Mouse (Mus musculus): ENCODE data around the gene Mas1. TPM values are rescaled to one million over a fixed set of nuclear protein-coding genes. Genes with fewer than 3 reads are reported as not detected.

The Mas1 gene
- polyA plus RNA-seq (2015; fragmentation: Nextera tagmentation; extraction: Ambion mirVana) = 0.47 and 0.50 TPM in 2 replicates

- no peak for ATAC-seq (replicated peaks; ENCODE audit: extremely low read depth, insufficient read depth, low FRiP score)
- WGBS = 41% methylated on average over 2 of the region's 2 CpGs
- Histone ChIP-seq H3K36me3 (ENCODE audit: control insufficient read depth, insufficient read depth) (no peaks in the 10 kb centered on the region), H3K4me2 (ENCODE audit: low read depth, low read length) (peak within 1 kb of the TSS; percentile 33), H3K9me3 (replicated peaks; ENCODE audit: control insufficient read depth, low read length) (no peaks in the 10 kb centered on the region), H3K9ac (ENCODE audit: low read length) (no peak within 1 kb of the TSS), H3K27ac (ENCODE audit: low read length) (peak within 1 kb of the TSS; percentile 69), H3K4me3 (ENCODE audit: low read length) (no peak within 1 kb of the TSS), H3K27me3 (ENCODE audit: control insufficient read depth, insufficient read depth, low read length) (no peaks in the 10 kb centered on the region), H3K4me1 (ENCODE audit: control insufficient read depth, insufficient read depth, low read length) (peaks cover 20% of the 10 kb centered on the region)
Observed at GRCm38 (mm10) chr17:12868043-12868442, at the start of gene Mas1. Gene Mas1, minus strand, starts transcription at chr17:12868143.

DNA sequence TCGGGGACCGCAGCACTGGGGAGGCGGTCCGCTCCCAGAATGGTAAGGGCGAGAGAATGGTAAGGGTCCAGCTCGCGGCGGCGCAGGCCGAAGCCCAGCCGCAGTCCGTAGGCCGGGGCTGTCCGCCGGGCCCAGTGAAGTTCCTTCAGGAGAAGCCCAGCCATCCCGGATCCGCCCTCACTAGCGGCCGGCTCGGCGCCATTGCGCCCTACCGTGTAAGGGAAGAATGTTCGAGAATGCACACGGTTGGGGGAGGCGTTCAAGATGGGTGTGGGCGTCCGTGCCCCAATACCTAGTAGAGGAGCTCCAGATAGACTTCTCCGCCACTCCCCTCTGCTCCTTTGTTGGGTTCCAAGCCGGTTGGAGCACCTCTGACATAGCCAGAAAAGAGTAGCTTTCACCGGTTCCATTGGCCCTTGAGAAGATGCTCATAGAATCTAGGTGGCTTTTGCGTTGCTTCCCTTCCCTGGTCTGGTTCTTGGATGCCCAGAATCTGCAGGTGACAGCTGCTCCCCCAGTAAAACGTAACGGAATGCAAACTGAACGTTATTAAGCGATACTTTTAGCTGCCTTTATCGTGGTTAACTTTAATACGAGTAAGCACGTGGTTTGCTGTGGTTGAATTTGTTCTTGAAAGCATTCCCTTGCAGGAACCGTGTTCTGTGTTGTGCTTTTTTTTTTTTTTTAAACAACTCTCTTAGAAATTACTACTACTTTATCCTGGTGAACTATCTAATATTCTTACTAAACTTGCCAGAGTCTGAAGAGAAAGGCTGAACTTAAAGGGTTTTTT is 48.8 kb upstream of the Mas1 start:
- WGBS = under 1% methylated on average over 40 of the region's 40 CpGs
- Histone ChIP-seq H3K9ac (ENCODE audit: low read length) (peak overlapping the region; percentile 99), H3K9me3 (replicated peaks; ENCODE audit: control insufficient read depth, low read length) (no peaks in the 10 kb centered on the region), H3K27me3 (ENCODE audit: control insufficient read depth, insufficient read depth, low read length) (no peaks in the 10 kb centered on the region), H3K4me3 (ENCODE audit: low read length) (peak overlapping the region; percentile 95), H3K4me2 (ENCODE audit: low read depth, low read length) (peak overlapping the region; percentile 91), H3K27ac (ENCODE audit: low read length) (peak overlapping the region; percentile 93), H3K36me3 (ENCODE audit: control insufficient read depth, insufficient read depth) (peaks cover 45% of the 10 kb centered on the region), H3K4me1 (ENCODE audit: control insufficient read depth, insufficient read depth, low read length) (peaks cover 13% of the 10 kb centered on the region)
- ATAC-seq (replicated peaks; ENCODE audit: extremely low read depth, insufficient read depth, low FRiP score) = peak; percentile 30

DNA sequence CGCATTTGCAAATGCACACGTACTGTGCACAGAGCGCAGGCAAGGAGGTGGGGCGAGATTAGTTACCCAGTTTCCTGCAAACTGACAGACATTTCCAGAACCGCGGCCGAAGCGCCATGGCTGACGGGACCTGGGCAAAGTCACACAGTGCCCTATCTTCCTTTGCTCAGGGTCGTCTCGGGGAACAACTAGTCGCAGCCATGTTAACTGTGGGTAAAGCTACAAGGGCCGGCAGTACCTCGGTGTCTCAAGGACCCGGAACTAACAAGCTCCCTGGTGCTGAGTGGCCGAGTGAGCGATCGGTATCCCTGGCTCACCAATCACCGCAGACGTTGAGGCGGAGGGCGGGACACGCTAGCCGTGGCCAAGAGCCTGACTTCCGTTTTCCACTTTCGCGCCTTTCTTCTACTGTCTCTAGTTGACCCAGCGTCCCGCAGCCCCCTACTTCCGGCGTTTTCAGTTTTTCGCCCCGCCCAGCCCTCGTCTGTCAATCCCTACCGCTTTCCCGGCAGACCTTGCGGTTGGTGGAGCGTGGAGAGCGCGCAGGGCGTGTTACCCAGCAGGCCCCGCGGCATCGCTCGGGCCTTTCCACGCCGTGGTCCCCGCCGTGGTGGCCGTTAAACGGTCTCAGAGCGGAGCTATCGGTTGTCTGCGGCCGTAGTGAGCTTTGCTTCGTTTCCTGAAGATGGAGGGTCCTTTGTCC is 48.1 kb upstream of the Mas1 start, which contains the start of gene Mrpl18:
Gene Mrpl18 (minus strand): TSS at position 465 of the 703 bp plus-strand sequence.
- peak; percentile 99 for ATAC-seq (replicated peaks; ENCODE audit: extremely low read depth, insufficient read depth, low FRiP score)
- WGBS = under 1% methylated on average over 56 of the region's 56 CpGs
- Histone ChIP-seq H3K9me3 (replicated peaks; ENCODE audit: control insufficient read depth, low read length) (no peaks in the 10 kb centered on the region), H3K4me1 (ENCODE audit: control insufficient read depth, insufficient read depth, low read length) (peaks cover 13% of the 10 kb centered on the region), H3K27me3 (ENCODE audit: control insufficient read depth, insufficient read depth, low read length) (no peaks in the 10 kb centered on the region), H3K27ac (ENCODE audit: low read length) (peak within 1 kb of the TSS; percentile 94), H3K36me3 (ENCODE audit: control insufficient read depth, insufficient read depth) (peaks cover 45% of the 10 kb centered on the region), H3K9ac (ENCODE audit: low read length) (peak within 1 kb of the TSS; percentile 99), H3K4me2 (ENCODE audit: low read depth, low read length) (peak within 1 kb of the TSS; percentile 91), H3K4me3 (ENCODE audit: low read length) (peak within 1 kb of the TSS; percentile 95)

DNA sequence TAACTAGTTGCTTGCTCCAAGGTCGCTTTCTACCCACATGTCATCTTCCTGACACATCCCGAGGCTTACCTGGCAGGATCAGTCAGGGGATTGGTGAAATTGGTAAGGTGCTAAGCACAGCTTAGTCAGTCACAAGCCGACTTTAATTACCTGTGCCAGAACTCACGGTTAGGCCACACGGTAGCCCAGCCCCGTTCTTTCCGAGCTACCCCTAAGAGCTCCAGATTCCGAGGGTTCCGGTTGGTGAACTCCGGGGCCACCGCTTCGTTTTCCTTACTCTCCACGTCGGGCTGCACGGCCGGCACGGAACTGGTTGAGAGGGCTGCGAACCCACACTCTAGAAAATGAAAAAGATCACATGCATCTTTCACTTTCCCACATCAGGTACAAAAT is 47.5 kb upstream of the Mas1 start, which contains the start of gene Tcp1:
Gene Tcp1 (plus strand): TSS at position 214 of the 393 bp plus-strand sequence.
- H3K9me3 ChIP-seq (replicated peaks; ENCODE audit: control insufficient read depth, low read length) = no peaks in the 10 kb centered on the region
- no peaks in the 10 kb centered on the region for H3K27me3 ChIP-seq (ENCODE audit: control insufficient read depth, insufficient read depth, low read length)
- peaks cover 13% of the 10 kb centered on the region for H3K4me1 ChIP-seq (ENCODE audit: control insufficient read depth, insufficient read depth, low read length)
- peak within 1 kb of the TSS; percentile 91 for H3K4me2 ChIP-seq (ENCODE audit: low read depth, low read length)
- H3K27ac ChIP-seq (ENCODE audit: low read length) = peak within 1 kb of the TSS; percentile 94
- under 1% methylated on average over 18 of the region's 18 CpGs for WGBS
- peak within 1 kb of the TSS; percentile 95 for H3K4me3 ChIP-seq (ENCODE audit: low read length)
- no peak for ATAC-seq (replicated peaks; ENCODE audit: extremely low read depth, insufficient read depth, low FRiP score)
- H3K36me3 ChIP-seq (ENCODE audit: control insufficient read depth, insufficient read depth) = peaks cover 45% of the 10 kb centered on the region
- peak within 1 kb of the TSS; percentile 99 for H3K9ac ChIP-seq (ENCODE audit: low read length)

GRCm38 (mm10) chr17:12910391-12910790 is 42.4 kb upstream of the Mas1 start:
- no peak for ATAC-seq (replicated peaks; ENCODE audit: extremely low read depth, insufficient read depth, low FRiP score)
- 86% methylated on average over 8 of the region's 8 CpGs for WGBS

DNA sequence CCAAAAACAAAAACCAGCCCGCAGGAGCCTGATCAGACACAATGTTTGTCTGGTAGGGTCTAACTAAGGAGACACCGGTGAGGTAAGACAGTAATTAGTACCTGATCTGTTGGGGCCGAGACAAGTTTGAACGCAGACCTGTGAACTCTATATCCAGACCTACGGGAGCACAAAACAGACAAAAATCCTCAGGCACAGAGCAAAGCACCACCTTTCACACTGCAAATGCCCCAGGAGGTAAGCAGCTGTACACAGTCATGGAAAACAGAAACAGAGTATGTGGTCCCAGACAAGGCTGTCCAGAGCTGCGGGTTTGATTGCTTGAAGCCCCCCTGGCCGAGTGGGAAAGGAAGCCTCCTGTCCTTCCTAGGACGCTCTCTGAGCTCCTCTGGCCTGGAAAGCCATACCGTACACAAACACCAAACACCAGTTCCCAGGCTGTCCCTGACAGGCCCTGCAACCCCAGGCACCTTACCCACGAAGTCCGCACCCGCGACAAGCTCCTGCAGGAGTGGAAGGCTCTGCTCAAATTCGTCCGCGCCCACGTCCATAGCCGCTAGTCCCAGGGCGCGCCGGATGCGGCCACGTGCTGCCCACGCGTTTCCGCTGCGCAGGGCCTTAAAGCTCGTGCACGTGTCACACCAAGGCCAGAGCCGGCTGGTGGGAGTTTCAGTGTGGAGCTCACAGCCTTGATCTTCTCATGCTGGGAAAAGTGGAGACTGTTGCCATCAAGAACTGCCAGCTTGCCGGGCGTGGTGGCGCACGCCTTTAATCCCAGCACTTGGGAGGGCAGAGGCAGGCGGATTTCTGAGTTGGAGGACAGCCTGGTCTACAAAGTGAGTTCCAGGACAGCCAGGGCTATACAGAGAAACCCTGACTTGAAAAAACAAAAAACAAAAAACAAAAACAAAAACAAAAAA is 41.7 kb upstream of the Mas1 start, which contains the start of gene Pnldc1:
Gene Pnldc1 (minus strand): TSS at position 870 of the 920 bp plus-strand sequence.
- Histone ChIP-seq H3K4me3 (ENCODE audit: low read length) (no peak within 1 kb of the TSS), H3K36me3 (ENCODE audit: control insufficient read depth, insufficient read depth) (peaks cover 32% of the 10 kb centered on the region), H3K27ac (ENCODE audit: low read length) (no peak within 1 kb of the TSS), H3K9ac (ENCODE audit: low read length) (no peak within 1 kb of the TSS), H3K9me3 (replicated peaks; ENCODE audit: control insufficient read depth, low read length) (no peaks in the 10 kb centered on the region), H3K4me2 (ENCODE audit: low read depth, low read length) (no peak within 1 kb of the TSS), H3K4me1 (ENCODE audit: control insufficient read depth, insufficient read depth, low read length) (no peaks in the 10 kb centered on the region), H3K27me3 (ENCODE audit: control insufficient read depth, insufficient read depth, low read length) (no peaks in the 10 kb centered on the region)
- ATAC-seq (replicated peaks; ENCODE audit: extremely low read depth, insufficient read depth, low FRiP score) = no peak
- WGBS = 72% methylated on average over 35 of the region's 35 CpGs

More at GRCm38 (mm10) chr17:12910391-12910790, 42.4 kb upstream of the Mas1 start:
- Histone ChIP-seq H3K4me1 (ENCODE audit: control insufficient read depth, insufficient read depth, low read length) (peaks cover 6% of the 10 kb centered on the region), H3K36me3 (ENCODE audit: control insufficient read depth, insufficient read depth) (peaks cover 29% of the 10 kb centered on the region), H3K4me3 (ENCODE audit: low read length) (no peak overlapping the region), H3K9me3 (replicated peaks; ENCODE audit: control insufficient read depth, low read length) (no peaks in the 10 kb centered on the region), H3K27ac (ENCODE audit: low read length) (no peak overlapping the region), H3K4me2 (ENCODE audit: low read depth, low read length) (no peak overlapping the region), H3K9ac (ENCODE audit: low read length) (no peak overlapping the region), H3K27me3 (ENCODE audit: control insufficient read depth, insufficient read depth, low read length) (no peaks in the 10 kb centered on the region)

DNA sequence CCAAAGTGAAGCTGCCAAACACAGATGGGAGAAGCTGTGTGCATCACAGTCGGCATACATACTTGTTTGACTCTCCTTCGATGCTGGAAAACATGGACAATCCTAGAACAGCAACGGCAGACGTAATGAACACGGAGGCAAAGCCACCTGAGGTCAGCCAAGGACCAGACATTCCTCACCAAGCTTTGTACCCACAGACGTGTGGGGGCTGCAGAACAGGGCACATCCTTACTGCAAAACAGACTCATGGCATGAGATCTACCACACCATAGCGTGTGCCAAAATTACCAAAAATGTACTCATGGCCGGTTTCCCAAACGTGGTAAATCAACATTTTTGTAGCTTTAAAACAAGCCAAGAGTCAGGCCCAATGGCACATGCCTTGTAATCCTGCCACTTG is 38.5 kb upstream of the Mas1 start:
- H3K27ac ChIP-seq (ENCODE audit: low read length) = no peak overlapping the region
- no peak for ATAC-seq (replicated peaks; ENCODE audit: extremely low read depth, insufficient read depth, low FRiP score)
- H3K9ac ChIP-seq (ENCODE audit: low read length) = no peak overlapping the region
- H3K4me1 ChIP-seq (ENCODE audit: control insufficient read depth, insufficient read depth, low read length) = no peaks in the 10 kb centered on the region
- no peaks in the 10 kb centered on the region for H3K9me3 ChIP-seq (replicated peaks; ENCODE audit: control insufficient read depth, low read length)
- WGBS = 85% methylated on average over 9 of the region's 9 CpGs
- peaks cover 21% of the 10 kb centered on the region for H3K36me3 ChIP-seq (ENCODE audit: control insufficient read depth, insufficient read depth)
- no peak overlapping the region for H3K4me2 ChIP-seq (ENCODE audit: low read depth, low read length)
- no peaks in the 10 kb centered on the region for H3K27me3 ChIP-seq (ENCODE audit: control insufficient read depth, insufficient read depth, low read length)
- no peak overlapping the region for H3K4me3 ChIP-seq (ENCODE audit: low read length)

- peaks cover 17% of the 10 kb centered on the region for H3K36me3 ChIP-seq (ENCODE audit: control insufficient read depth, insufficient read depth)
- no peak overlapping the region for H3K9ac ChIP-seq (ENCODE audit: low read length)
- no peaks in the 10 kb centered on the region for H3K9me3 ChIP-seq (replicated peaks; ENCODE audit: control insufficient read depth, low read length)
- no peak overlapping the region for H3K27ac ChIP-seq (ENCODE audit: low read length)
- H3K4me3 ChIP-seq (ENCODE audit: low read length) = no peak overlapping the region
- WGBS = 83% methylated on average over 4 of the region's 4 CpGs
- no peaks in the 10 kb centered on the region for H3K27me3 ChIP-seq (ENCODE audit: control insufficient read depth, insufficient read depth, low read length)
- H3K4me2 ChIP-seq (ENCODE audit: low read depth, low read length) = no peak overlapping the region
- H3K4me1 ChIP-seq (ENCODE audit: control insufficient read depth, insufficient read depth, low read length) = no peaks in the 10 kb centered on the region
- no peak for ATAC-seq (replicated peaks; ENCODE audit: extremely low read depth, insufficient read depth, low FRiP score)
Observed at GRCm38 (mm10) chr17:12905810-12906209, 37.9 kb upstream of the Mas1 start.

Measured in heart, embryonic 16.5 days (tissue).